Mouse (Mus musculus) olfactory bulb, adult 2 months (tissue): ENCODE data around the gene Slco3a1. TPM values are rescaled to one million over a fixed set of nuclear protein-coding genes. Genes with fewer than 3 reads are reported as not detected.

ENCODE experiments used
- H3K27ac ChIP-seq: fragments of 200-500 bp; 2 replicates; pipeline ENCODE4 v1.5.1; 2012; ENCODE audit warnings: low read depth, low read length; ENCODE audit not compliant: insufficient read depth
- H3K4me1 ChIP-seq: fragments of 200-500 bp; 2 replicates; pipeline ENCODE4 v1.6.1; 2012; ENCODE audit warnings: low read length; ENCODE audit not compliant: control insufficient read depth, insufficient read depth
- H3K4me3 ChIP-seq: fragments of 200-500 bp; 2 replicates; pipeline ENCODE4 v1.5.1; 2012; ENCODE audit warnings: mild to moderate bottlenecking, low read depth, low read length, moderate library complexity; ENCODE audit not compliant: insufficient read depth
- CTCF ChIP-seq: fragments of 200-500 bp; IDR thresholded peaks from 2 replicates; pipeline ENCODE4 v1.5.1; 2012; ENCODE audit warnings: low read depth, mild to moderate bottlenecking, low read length, moderate library complexity; ENCODE audit not compliant: insufficient read depth
- POLR2A ChIP-seq: fragments of 200-500 bp; IDR thresholded peaks from 2 replicates; pipeline ENCODE4 v1.6.1; 2012; ENCODE audit warnings: mild to moderate bottlenecking, low read depth, low read length, moderate library complexity; ENCODE audit not compliant: insufficient read depth
- WGBS: fragments of 180-500 bp; shearing (Covaris S2); methylation state at CpG from one replicate; pipeline ENCODE4 v1.1.7; 2018; 5-methylcytosine and 5-hydroxymethylcytosine counted together
- polyA plus RNA-seq: library from polyadenylated mRNA; stranded (reverse); fragments of >200 nt; gene quantifications from 2 replicates; pipeline ENCODE4 v1.2.4, GENCODE M21; 2012; ENCODE audit warnings: low replicate concordance; ENCODE audit not compliant: missing spikeins, insufficient read depth, insufficient read length

The Slco3a1 gene
- polyA plus RNA-seq, 1 experiment = not detected

DNA sequence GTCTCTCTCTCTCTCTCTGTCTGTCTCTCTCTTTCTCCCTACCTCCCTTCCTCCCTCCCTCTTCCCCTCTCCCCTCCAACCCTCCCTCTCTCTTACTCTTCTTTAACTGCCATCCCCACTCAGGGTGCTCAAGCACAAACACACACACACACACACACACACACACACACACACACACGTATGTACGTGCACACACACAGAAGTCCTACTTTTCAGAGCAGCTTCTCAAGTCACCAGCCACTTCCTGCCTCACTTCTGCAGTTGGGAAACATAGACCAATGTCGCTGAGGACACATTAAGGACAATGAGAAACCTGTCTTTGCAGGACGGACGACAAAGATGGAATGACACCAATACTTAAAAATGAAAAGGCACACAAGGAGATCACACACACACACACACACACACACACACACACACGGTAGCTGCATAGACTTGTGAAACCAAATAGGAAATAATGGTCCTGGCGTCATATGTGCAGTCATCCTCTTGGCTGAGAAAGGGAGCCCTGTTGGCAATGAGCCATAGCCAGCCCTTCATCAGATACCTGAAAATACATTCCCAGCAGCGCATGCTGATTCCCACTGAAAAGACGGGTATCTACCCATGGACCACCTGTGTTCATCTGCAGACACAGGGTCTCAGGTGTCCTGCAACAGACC lies 3.1 kb downstream of the Slco3a1 start:
- 81% methylated on average over 9 of the region's 9 CpGs for WGBS
- peaks cover 4% of the 10 kb centered on the region; the same call in 1 of the 2 replicates for H3K4me1 ChIP-seq
- H3K27ac ChIP-seq = no peak overlapping the region

DNA sequence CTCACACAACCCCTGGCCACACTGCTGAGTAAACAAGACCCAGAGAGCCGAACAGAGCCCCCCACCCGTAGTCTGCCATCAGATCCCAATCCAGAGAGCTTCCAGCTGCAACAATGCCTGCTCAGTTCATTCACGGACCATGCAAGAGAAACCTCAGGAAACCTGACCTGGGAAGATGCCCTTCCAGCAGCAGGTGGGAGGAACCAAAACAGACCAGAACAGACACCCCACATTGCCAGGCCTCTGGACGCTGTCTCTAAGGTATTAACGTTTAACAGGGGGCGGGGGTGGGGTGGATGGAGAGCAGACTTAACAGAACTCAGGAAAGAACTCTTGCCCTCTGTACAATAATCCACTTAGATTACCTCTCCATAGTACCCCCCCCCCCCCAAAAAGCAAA lies 4.9 kb downstream of the Slco3a1 start:
- TF ChIP-seq POLR2A (no peak), CTCF (no peak)
- Histone ChIP-seq H3K4me3 (no peak overlapping the region), H3K27ac (no peak overlapping the region), H3K4me1 (0 out of 2 replicates have a peak, but pooled peaks cover 2% of the 10 kb centered on the region)
- WGBS = 71% methylated on average over 6 of the region's 6 CpGs

More for the DNA sequence above, 3.1 kb downstream of the Slco3a1 start:
- no peak for TF ChIP-seq CTCF
- TF ChIP-seq POLR2A = no peak
- no peak overlapping the region for H3K4me3 ChIP-seq

GRCm38 (mm10) chr7:74549013-74549582 lies 5.5 kb downstream of the Slco3a1 start:
- TF ChIP-seq POLR2A (no peak), CTCF (no peak)
- Histone ChIP-seq H3K4me3 (no peak overlapping the region), H3K4me1 (0 out of 2 replicates have a peak, but pooled peaks cover 2% of the 10 kb centered on the region), H3K27ac (no peak overlapping the region)
- 89% methylated on average over 6 of the region's 6 CpGs for WGBS

DNA sequence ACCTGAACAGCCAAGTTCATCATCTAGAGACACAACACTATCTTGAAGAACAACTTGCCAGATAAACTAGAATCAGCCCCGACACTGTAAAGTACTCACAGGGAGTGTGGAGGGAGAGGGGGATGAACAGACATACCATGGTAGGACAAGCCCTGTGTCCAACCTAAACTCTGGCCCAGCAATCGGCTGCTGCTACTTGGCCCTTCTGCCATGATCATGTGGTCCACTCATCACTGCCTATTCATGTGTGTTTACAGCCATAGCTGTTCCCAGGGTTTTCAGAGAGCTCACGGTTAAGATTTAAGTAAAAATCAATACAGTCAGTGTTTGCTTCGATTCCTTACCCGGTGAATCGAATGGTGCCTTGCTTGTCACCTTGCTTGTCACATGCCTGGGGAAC lies 7.9 kb downstream of the Slco3a1 start:
- 84% methylated on average over 6 of the region's 6 CpGs for WGBS
- Histone ChIP-seq H3K27ac (no peak overlapping the region), H3K4me3 (no peak overlapping the region), H3K4me1 (peaks cover 3% of the 10 kb centered on the region; the same call in 1 of the 2 replicates)
- no peak for TF ChIP-seq CTCF
- TF ChIP-seq POLR2A = no peak

DNA sequence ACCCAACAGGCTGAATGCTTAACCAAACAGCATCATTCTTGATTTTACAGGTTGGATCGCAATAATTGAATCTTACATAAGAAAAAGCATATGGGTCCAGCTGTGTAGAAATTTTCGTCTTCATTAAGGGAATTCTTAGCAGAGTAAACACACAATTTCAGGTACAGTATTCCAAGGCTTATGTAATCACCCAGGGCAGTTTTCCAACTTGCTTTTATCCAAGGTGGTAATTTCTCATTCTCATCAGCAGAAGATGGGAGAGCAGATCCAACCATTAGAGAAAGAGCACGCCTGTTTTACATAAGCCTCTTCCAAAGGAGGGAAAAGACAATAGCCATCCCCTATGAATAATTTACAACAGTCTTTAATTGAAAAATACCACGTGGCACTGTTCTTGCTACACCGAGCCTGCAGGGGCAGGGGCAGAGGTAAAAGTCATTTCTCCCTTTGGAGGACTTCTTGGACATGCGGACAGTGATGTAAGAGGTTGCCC lies 9.0 kb downstream of the Slco3a1 start:
- no peak for TF ChIP-seq CTCF
- TF ChIP-seq POLR2A = no peak
- Histone ChIP-seq H3K27ac (no peak overlapping the region), H3K4me1 (peaks cover 3% of the 10 kb centered on the region; the same call in 1 of the 2 replicates), H3K4me3 (no peak overlapping the region)
- WGBS = 67% methylated on average over 6 of the region's 6 CpGs

DNA sequence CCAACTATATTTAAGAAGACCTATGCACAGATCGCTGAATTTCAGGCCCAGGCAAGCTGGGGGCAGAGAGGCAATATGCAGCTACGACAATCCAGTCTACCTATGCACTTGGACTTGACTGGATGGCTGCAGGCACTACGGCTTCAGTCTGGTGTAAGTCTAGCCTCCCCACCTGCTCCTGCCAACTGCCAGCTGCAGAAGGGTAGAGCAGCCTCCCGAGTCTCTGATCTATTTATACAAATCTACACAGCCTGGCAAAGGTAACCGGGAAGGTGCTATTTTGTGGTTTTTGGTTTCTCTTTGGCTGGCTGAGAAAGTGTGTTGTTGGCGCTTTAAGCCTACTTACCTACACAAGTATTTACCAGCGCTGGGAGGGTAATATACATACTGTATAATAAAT lies 10.3 kb downstream of the Slco3a1 start:
- no peak for TF ChIP-seq POLR2A
- TF ChIP-seq CTCF = no peak
- H3K27ac ChIP-seq = no peak overlapping the region
- 83% methylated on average over 7 of the region's 7 CpGs for WGBS
- H3K4me3 ChIP-seq = no peak overlapping the region
- H3K4me1 ChIP-seq = peaks cover 3% of the 10 kb centered on the region; the same call in 1 of the 2 replicates

- no peak overlapping the region for H3K27ac ChIP-seq
- H3K4me1 ChIP-seq = peaks cover 3% of the 10 kb centered on the region; the same call in 1 of the 2 replicates
- H3K4me3 ChIP-seq = no peak overlapping the region
- TF ChIP-seq CTCF = no peak
- TF ChIP-seq POLR2A = no peak
- WGBS = 60% methylated on average over 4 of the region's 4 CpGs
These were observed 12.6 kb downstream of the Slco3a1 start for GRCm38 (mm10) chr7:74541958-74542357.

DNA sequence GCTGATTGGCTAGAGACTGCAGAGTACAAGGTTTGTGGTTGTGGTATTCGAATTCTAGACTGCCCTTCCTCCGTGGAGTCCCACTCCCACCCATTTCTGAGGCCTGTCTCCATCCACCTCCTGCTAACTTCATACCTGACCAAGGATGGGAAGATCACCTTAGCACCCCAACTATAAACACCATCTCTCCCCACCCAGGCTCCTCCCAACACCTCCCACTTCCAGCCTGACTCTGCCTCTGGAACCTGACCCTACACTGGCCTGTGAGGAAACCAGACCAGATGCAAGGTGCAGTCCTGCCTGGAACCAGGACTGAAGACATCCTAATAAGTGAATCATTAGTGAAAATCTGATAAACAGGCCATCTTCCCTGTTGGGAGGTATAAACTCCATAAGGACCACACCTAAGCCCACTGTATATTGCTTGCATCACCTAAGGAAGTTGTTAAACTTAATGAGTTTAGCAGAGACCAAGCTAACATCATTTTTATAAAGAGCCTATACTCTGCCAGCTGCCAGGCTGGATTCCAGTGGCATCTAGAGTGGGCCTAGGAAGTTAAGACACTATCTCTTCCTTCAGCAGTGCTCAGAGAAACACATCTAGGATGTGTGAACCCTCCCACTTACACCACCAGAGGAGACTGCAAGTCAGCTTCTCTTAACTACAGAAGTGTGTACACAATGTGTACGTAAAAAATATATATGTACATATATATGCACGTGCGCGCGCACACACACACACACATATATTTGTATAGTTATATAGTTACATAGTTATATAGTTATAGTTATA lies 13.5 kb downstream of the Slco3a1 start:
- TF ChIP-seq CTCF (no peak), POLR2A (no peak)
- H3K4me3 ChIP-seq = no peak overlapping the region
- no peak overlapping the region for H3K27ac ChIP-seq
- 96% methylated on average over 7 of the region's 7 CpGs for WGBS
- H3K4me1 ChIP-seq = peaks cover 3% of the 10 kb centered on the region; the same call in 1 of the 2 replicates

- no peak overlapping the region for H3K27ac ChIP-seq
- no peaks in the 10 kb centered on the region for H3K4me1 ChIP-seq
- no peak for TF ChIP-seq CTCF
- no peak for TF ChIP-seq POLR2A
- H3K4me3 ChIP-seq = no peak overlapping the region
- 82% methylated on average over 4 of the region's 4 CpGs for WGBS
These were observed 18.4 kb downstream of the Slco3a1 start for GRCm38 (mm10) chr7:74536186-74536585.
